Mouse (Mus musculus): ENCODE data around the gene Olfr91. TPM values are rescaled to one million over a fixed set of nuclear protein-coding genes. Genes with fewer than 3 reads are reported as not detected.

Olfr91 gene
- total RNA-seq, 2 experiments from 2014 or later, result not detected

DNA sequence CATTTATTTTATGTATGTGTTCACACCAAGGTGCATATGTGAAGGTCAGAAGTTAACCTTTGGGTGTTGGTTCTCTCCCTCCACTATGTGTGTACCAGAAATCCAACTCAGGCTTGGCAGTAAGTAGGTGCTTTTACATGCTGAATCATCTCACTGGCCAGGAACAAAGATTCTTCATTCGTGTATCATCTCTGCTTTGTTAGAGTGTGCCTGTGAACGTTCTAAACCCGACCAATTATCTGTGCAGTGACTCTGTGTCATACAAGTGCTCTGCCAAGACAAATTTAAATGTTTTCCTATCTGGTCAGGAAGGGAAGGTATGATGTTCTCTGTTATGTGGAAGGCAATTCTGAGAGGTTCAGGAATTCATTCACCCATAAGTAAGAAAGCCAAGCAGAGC is 36.6 kb downstream of the Olfr91 start:
- no peak for DNase-seq

DNA sequence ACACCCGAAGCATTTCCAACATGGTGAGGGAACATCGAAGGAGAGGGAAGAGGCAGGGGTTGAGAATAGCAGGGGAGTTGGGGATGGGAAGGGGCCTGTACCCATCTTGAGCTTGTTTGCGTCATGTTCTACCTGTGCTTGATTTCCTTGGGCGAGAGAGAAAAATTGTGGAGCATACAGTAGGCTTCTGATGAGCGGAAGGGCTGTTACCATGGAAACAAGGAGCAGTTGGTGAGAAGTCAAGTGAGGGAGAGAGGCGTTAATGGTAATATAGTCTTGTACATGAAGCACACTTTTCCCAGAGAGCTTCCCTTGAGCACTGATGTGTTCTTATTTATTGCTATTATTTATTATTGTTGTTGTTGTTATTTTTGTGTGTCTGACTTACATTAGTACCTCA is 41.1 kb downstream of the Olfr91 start:
- no peak for DNase-seq

DNA sequence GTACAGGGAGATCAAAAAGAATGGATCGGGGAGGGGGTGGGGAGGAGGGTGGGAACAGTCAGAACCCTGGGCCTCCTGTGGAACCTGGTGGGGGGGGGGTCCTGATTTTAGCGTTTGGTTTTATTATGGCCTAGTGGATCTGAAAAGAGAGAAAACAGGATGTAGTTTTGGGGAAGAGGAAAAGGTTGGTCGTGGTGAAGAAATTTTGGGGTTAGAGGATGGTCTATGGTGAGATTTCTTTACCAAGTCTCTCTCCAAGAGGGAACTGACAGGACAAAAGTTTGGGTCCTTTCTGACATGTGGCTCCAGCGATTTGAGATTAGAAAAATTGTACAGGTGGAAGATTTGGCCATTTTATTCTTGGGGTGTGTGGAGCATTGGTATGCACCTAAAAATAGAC is 46.3 kb downstream of the Olfr91 start:
- DNase-seq, result no peak

DNA sequence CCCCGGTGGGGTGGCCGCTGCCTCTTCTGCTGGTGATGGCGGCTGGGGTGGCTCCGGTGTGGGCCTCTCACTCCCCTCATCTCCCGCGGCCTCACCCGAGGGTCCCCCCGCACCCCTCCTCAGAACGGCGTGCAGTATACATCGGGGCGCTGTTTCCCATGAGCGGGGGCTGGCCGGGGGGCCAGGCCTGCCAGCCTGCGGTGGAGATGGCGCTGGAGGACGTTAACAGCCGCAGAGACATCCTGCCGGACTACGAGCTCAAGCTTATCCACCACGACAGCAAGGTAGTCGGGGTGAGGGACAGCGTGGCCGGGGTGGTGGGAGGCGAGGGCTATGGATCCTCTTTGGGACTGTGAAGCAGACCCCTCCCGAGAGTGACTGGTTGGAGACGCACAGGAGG is 47.2 kb downstream of the Olfr91 start:
- peak in 1 of 2 experiments; percentile 10 for DNase-seq

DNA sequence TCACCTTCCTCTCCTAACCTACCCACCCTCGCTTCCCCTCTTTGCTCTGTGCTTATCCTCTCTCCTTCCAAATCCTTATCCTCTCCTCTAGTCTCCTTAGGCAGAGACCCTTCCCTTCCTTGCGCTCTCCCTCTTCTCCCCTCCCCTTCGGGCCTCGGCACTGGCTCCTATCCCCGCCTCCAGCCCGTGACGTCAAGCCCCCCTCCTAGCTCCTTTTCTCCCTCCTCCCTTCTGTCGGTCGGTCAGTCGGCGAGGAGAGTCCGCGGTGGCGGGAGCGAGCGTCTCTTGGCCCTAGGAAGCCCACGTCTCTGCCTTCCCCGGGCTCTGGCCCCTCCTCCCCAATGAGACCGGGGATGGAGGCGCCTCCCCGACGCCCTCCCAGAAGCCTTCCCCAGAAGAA is 47.7 kb downstream of the Olfr91 start:
- DNase-seq, result peak; percentile 86

DNA sequence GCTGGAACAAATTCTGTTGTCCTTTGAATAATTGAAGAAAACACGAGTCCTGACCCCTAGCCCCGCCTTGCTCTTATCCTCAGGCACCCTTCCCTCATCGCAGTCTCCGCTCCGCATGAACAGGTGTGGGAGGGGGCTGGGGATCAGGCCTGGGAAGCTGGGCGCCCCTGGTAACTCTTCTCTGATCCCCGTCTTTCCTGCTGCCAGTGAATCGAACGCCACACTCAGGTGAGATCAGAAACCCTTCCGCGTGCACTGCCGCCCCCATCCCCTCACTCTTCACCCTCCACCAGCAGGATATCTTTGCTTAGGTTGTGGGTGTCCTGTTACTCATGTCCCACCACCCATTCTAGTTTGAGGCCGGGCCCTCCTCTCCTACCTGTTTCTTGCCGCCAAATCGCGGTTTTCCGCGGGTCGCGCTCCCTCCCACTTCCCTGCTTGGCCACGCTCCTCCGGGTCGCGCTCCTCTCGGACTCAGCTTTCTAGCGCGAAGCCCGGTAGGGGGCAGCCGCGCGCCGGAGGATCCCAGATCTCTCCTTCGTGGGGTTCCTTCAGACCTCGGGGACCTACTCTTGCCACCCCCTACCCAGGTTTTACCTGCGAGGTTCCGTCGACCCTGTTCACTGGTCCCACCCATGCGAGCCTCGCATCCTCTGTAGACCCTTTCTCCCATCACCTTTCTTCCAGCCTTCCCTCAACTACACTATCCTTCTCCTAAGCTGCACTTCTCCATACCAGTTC is 48.3 kb downstream of the Olfr91 start:
- peak; percentile 59 to 85 for DNase-seq

DNA sequence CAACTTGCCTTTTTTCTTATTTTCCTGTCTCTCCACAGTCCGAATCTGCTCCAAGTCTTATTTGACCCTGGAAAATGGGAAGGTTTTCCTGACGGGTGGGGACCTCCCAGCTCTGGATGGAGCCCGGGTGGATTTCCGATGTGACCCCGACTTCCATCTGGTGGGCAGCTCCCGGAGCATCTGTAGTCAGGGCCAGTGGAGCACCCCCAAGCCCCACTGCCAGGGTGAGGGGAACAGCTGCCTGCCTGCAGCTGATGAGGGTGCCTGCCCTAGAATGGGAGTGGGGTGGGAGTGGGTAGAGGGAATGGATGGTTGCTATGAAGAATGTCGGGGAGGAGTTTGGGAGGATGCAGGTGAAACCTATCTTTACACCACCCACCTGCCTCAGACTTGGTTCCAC is 49.7 kb downstream of the Olfr91 start:
- DNase-seq, result no peak

GRCm38 (mm10) chr17:37047981-37048380 is 50.1 kb downstream of the Olfr91 start:
- DNase-seq, result no peak

DNA sequence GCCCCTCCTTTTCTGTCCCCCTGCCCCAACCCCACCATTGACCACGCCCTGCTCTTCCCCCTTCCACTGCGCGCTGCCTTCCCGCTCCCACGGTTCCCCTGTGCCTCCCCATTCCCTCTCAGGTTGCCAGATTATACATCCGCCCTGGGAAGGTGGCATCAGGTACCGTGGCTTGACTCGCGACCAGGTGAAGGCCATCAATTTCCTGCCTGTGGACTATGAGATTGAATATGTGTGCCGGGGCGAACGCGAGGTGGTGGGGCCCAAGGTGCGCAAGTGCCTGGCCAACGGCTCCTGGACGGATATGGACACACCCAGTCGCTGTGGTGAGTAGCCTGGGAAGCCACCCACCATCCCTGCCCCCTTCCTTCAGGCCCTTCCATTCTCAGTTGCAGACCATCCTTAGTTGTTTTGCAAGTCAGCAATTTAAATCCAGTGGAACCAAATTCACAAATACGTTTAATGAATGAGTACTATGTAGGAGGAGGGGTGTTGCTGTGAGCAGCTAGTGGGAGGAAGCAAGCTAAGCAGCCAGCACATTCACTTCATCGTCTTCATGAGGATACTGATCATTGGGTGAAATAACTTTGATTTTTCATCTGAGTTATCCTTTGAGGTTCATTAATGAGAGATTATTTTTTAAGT is 50.6 kb downstream of the Olfr91 start:
- DNase-seq, result no peak

DNA sequence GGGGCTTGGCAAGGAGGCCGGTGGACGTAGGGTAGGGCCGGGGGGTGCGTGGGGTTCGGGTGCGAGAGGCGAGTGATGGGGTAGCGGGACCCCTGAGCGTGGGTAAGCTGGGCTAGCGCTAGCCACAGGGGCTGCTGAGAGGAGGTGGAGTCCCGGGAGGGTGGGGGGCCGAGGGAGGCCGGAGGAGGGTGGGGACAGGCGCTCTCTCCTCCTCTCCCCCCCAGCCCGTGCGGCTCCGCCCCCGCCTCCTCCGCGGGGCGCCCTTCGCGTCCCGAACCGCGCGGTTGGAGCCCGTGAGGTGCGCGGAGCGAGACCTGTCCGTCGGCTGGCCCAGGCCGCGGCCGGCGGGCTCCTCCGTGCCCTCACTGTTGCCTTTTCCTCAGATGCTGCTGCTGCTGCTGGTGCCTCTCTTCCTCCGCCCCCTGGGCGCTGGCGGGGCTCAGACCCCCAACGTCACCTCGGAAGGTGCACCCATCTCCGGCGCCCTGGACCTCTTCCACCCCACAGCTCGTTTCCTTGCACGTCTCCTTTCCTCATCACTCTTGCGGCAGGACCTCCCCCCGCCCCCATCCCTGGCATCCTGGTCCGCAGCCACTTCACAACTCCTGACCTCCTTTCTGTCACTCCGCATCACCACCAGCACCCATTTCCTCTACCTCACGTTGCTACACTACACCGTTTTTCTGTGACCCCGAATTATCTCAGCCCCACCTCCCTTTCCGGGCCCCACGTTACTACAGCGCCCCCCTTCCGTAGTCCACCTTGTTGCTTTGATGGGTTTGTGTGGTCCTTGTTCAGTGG is 51.6 kb downstream of the Olfr91 start:
- peak; percentile 66 to 68 for DNase-seq

GRCm38 (mm10) chr17:37045611-37046311 is 52.3 kb downstream of the Olfr91 start, which contains the start of gene Gabbr1:
Gabbr1 (plus strand) TSS chr17:37045966.
- peak; percentile 84 to 90 for DNase-seq

DNA sequence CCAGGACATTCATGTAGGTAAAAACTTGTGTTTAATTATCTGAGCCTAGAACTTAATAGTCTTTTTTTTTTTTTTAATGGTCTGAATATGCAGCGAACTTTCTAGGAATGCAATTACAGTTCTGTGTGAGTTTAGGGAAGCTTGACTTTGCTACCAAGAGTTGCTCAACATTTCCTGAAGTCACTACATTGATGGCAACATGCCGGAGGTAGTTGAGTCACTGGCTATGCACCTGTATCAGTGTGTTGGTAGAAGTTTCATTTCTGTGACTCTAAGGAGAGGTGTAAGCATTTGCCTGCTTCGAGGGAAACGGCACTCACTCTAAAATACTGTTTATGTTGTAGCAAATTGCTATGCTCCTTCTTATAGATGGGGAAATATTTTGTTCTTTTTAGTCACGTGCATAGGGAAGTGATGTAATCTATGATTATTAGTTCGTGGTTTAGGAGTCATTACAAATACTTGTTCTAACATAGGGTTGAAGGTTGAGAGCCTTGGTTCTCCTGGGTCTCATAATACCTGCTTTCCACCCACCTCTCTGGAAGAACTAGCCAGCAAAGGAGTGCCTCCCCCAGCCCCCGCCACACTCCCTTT is 53.3 kb downstream of the Olfr91 start:
- DNase-seq, result peak in 1 of 2 experiments; percentile 20

Other genes with a start within 250 kb of the Olfr91 start
- not detected for gene Trim15, start 231.1 kb downstream of the Olfr91 start, total RNA-seq (2021)
- gene Trim10, start 228.7 kb downstream of the Olfr91 start, total RNA-seq (2021), result under 1 TPM; 0.33 to 0.35 TPM
- not detected for gene Trim40, start 208.2 kb downstream of the Olfr91 start, total RNA-seq (2021)
- not detected for gene Trim31, start 200.2 kb downstream of the Olfr91 start, total RNA-seq (2021)
- under 1 TPM; 0.72 to 0.87 TPM for gene Rnf39, start 155.4 kb downstream of the Olfr91 start, total RNA-seq (2021)
- 100 to 1,000 TPM in 1 of 2 experiments, 10 to 100 TPM in 1; 95.7 to 113 TPM for gene Ppp1r11, start 146.5 kb downstream of the Olfr91 start, total RNA-seq (2021)
- gene Znrd1, start 139.7 kb downstream of the Olfr91 start, total RNA-seq (2021), result 10 to 100 TPM; 29.1 to 31.1 TPM
- 10 to 100 TPM; 15.1 to 16.2 TPM for gene Znrd1as, start 139.7 kb downstream of the Olfr91 start, total RNA-seq (2021)
- 1 to 10 TPM in 1 of 2 experiments, under 1 TPM in 1; 0.90 to 1.0 TPM for gene 2410137M14Rik, start 117.0 kb downstream of the Olfr91 start, total RNA-seq (2021)
- not detected for gene H2-M5, start 108.7 kb downstream of the Olfr91 start, total RNA-seq (2021)
- 1 to 10 TPM; 1.7 to 2.0 TPM for gene Zfp57, start 97.1 kb downstream of the Olfr91 start, total RNA-seq (2021)
- gene Mog, start 74.9 kb downstream of the Olfr91 start, total RNA-seq (2021), result not detected
- gene Gabbr1, start 52.3 kb downstream of the Olfr91 start, total RNA-seq (2021), result 1 to 10 TPM; 6.0 to 8.2 TPM
- not detected for gene Olfr90, start 9.8 kb downstream of the Olfr91 start, total RNA-seq (2021)
- not detected for gene Olfr92, start 21.8 kb upstream of the Olfr91 start, total RNA-seq (2021)
- not detected for gene Olfr93, start 63.2 kb upstream of the Olfr91 start, total RNA-seq (2021)
- gene Ubd, start 95.6 kb upstream of the Olfr91 start, total RNA-seq (2021), result 1 to 10 TPM in 1 of 2 experiments, not detected in 1; 1.2 TPM
- not detected for gene Olfr94, start 102.7 kb upstream of the Olfr91 start, total RNA-seq (2021)
- gene Olfr95, start 114.8 kb upstream of the Olfr91 start, total RNA-seq (2021), result not detected
- gene Olfr96, start 121.9 kb upstream of the Olfr91 start, total RNA-seq (2021), result not detected
- gene Olfr97, start 139.1 kb upstream of the Olfr91 start, total RNA-seq (2021), result not detected
- gene Olfr98, start 165.5 kb upstream of the Olfr91 start, total RNA-seq (2021), result not detected
- 1 to 10 TPM; 4.1 to 5.4 TPM for gene H2-M3, start 171.9 kb upstream of the Olfr91 start, total RNA-seq (2021)
- not detected for gene Olfr99, start 185.2 kb upstream of the Olfr91 start, total RNA-seq (2021)
- gene Olfr101, start 206.0 kb upstream of the Olfr91 start, total RNA-seq (2021), result not detected
- not detected for gene Olfr102, start 218.8 kb upstream of the Olfr91 start, total RNA-seq (2021)
- not detected for gene Olfr103, start 241.4 kb upstream of the Olfr91 start, total RNA-seq (2021)

All from heart, adult 18-20 months (tissue).